22 mouse cellular contexts compared by ENCODE assay signal in the genomic region with DNA sequence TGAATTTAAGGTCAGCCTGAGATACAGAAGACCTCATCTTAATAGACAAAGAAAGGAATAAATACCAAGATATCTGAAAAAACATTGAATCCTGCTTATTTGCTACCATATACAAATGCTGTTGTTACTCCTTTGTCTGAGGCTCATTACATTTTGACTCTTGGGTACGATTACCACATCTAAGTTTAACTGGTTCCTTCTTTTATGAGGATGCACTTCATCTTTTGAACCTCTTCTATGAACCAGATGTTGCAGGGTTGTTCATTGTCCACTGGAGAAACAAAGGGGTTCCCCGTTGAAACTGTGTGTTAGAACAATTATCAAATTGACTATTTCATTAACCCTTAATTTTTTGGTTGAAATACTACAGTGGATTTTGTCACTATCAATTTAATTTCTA.
"Had no signal": no experiment of that assay in that cellular context is flagged by ENCODE, and none has a peak within 500 bp of the region (broad histone marks: within the 10 kb centered on the region; RNA-seq: fewer than 3 reads in every experiment).

No protein-coding gene starts in this region.

- ATAC-seq: hindbrain, embryonic 16.5 days; hindbrain, postnatal 0 days; inflammation-experienced regulatory T-cells, adult 6 months; intestine, embryonic 15.5 days; intestine, embryonic 16.5 days; intestine, postnatal 0 days had no signal

- DNase-seq: heart, postnatal 10 days; heart, postnatal 14 days; heart, postnatal 36 days; heart, postnatal 4 days; kidney, adult 11 months; kidney, adult 18-20 months; kidney, adult 2 months; kidney, adult 8-10 months; kidney, adult 9 months; kidney, postnatal 10 days; kidney, postnatal 14 days; kidney, postnatal 25 days; kidney, postnatal 36 days; kidney, postnatal 4 days; layer of hippocampus, adult 9-11 months; layer of hippocampus, postnatal 36 days had no signal
